Mouse (Mus musculus): ENCODE measurements around the gene Zfp112. TPM values are rescaled to one million over a fixed set of nuclear protein-coding genes. Genes with fewer than 3 reads are reported as not detected.
"Not testable (repeated sequence)": the region's sequence is repeated elsewhere in the genome, so short reads cannot be mapped to it uniquely, and the experiment has no call there.

Zfp112 gene
- polyA plus RNA-seq (2017; shearing (Covaris generic)): 1 to 10 TPM; 1.3 to 2.4 TPM

GRCm38 (mm10) chr7:24112156-24112856 is at the start of gene Zfp112:
TSS of gene Zfp112 (plus strand) at chr7:24112314.
- ATAC-seq: no peak

- ATAC-seq: not testable (repeated sequence)
These were observed 37.7 kb upstream of the Zfp112 start for GRCm38 (mm10) chr7:24074424-24074823.

GRCm38 (mm10) chr7:24081634-24082431 is 30.3 kb upstream of the Zfp112 start, which contains the start of gene Zfp180:
TSS of gene Zfp180 (plus strand) at chr7:24081924.
- peak; percentile 90 for ATAC-seq

GRCm38 (mm10) chr7:24082457-24083235 is 29.5 kb upstream of the Zfp112 start:
- ATAC-seq: peak; percentile 15

GRCm38 (mm10) chr7:24086871-24087270 is 25.2 kb upstream of the Zfp112 start:
- no peak for ATAC-seq

GRCm38 (mm10) chr7:24087485-24088125 is 24.5 kb upstream of the Zfp112 start:
- no peak for ATAC-seq

- no peak for ATAC-seq
These were observed 7.7 kb upstream of the Zfp112 start for GRCm38 (mm10) chr7:24104403-24104802.

GRCm38 (mm10) chr7:24105144-24105703 is 6.9 kb upstream of the Zfp112 start:
- no peak for ATAC-seq

- no peak for ATAC-seq
These were observed 1.3 kb upstream of the Zfp112 start for GRCm38 (mm10) chr7:24110839-24111238.

- ATAC-seq: no peak
These were observed 350 bp upstream of the Zfp112 start for GRCm38 (mm10) chr7:24111772-24112155.

- ATAC-seq: no peak
These were observed 887 bp downstream of the Zfp112 start for GRCm38 (mm10) chr7:24113001-24113400.

GRCm38 (mm10) chr7:24116655-24117054 is 4.5 kb downstream of the Zfp112 start:
- no peak for ATAC-seq

GRCm38 (mm10) chr7:24133425-24133995 is 21.4 kb downstream of the Zfp112 start:
- peak; percentile 1 for ATAC-seq

- ATAC-seq: peak; percentile 100
These were observed 22.1 kb downstream of the Zfp112 start, which contains the start of gene Zfp235 for GRCm38 (mm10) chr7:24133996-24134828. TSS of gene Zfp235 (plus strand) at chr7:24134169.

GRCm38 (mm10) chr7:24142566-24142965 is 30.5 kb downstream of the Zfp112 start:
- no peak for ATAC-seq

GRCm38 (mm10) chr7:24153272-24153671 is 41.2 kb downstream of the Zfp112 start:
- no peak for ATAC-seq

- ATAC-seq: no peak
These were observed 60.1 kb downstream of the Zfp112 start for GRCm38 (mm10) chr7:24172191-24172590.

- ATAC-seq: peak; percentile 74
These were observed 62.7 kb downstream of the Zfp112 start, which contains the start of gene Zfp114 for GRCm38 (mm10) chr7:24174618-24175336. TSS of gene Zfp114 (plus strand) at chr7:24175060.

- ATAC-seq: no peak
These were observed 63.2 kb downstream of the Zfp112 start for GRCm38 (mm10) chr7:24175337-24175711.

Measured in CD4-positive, CD25-positive, alpha-beta regulatory T cell, adult 4 months (primary cell).